Mouse (Mus musculus): ENCODE data around the gene Blvrb.

Gene Blvrb

GRCm38 (mm10) chr7:27510809-27511208 is 63.0 kb downstream of the Blvrb start:
- DNase-seq (ENCODE audit: extremely low spot score, low read depth, low spot score) = no peak

- DNase-seq (ENCODE audit: extremely low spot score, low read depth, low spot score) = no peak
Measured at GRCm38 (mm10) chr7:27514961-27515360, 67.2 kb downstream of the Blvrb start.

Measured in hindlimb bud, embryonic 11.5 days (tissue).